Mouse (Mus musculus): ENCODE results near the gene F3. TPM values are rescaled to one million over a fixed set of nuclear protein-coding genes. Genes with fewer than 3 reads are reported as not detected.

Gene F3
- total and polyA plus RNA-seq, 3 experiments, result not detected

- peak; percentile 8 to 46 (median 21); a peak in 4 of 6 replicates for TF ChIP-seq CTCF (IDR thresholded peaks at IDR 0.05 in 2 of 3, conservative IDR thresholded peaks at IDR 0.05 in 1 of 3; ENCODE audit: control insufficient read depth in 1 of 3, insufficient read depth in 1 of 3, low read depth in 2 of 3, low read length in 3 of 3, poor library complexity in 1 of 3, severe bottlenecking in 1 of 3)
- TF ChIP-seq MAFK (IDR thresholded peaks at IDR 0.05; ENCODE audit: borderline replicate concordance, low read depth, low read length), result no peak
- TF ChIP-seq USF1 (IDR thresholded peaks at IDR 0.05; ENCODE audit: low read depth, low read length), result no peak
- TF ChIP-seq TCF12 (IDR thresholded peaks at IDR 0.05; ENCODE audit: low read depth, low read length), result no peak
- TF ChIP-seq POLR2AphosphoS2 (IDR thresholded peaks at IDR 0.05; ENCODE audit: low read length), result no peak
- peak; percentile 38 for TF ChIP-seq SMC3 (IDR thresholded peaks at IDR 0.05; ENCODE audit: low read depth, low read length)
- TF ChIP-seq ZNF384 (IDR thresholded peaks at IDR 0.05; ENCODE audit: low read depth, low read length), result peak; percentile 91
- TF ChIP-seq NRF1 (IDR thresholded peaks at IDR 0.05; ENCODE audit: insufficient read depth, low read depth, low read length, poor library complexity, severe bottlenecking), result no peak
- TF ChIP-seq RAD21 (IDR thresholded peaks at IDR 0.05; ENCODE audit: low read depth, low read length), result peak; percentile 30
- no peak for TF ChIP-seq NELFE (IDR thresholded peaks at IDR 0.05; ENCODE audit: low read depth, low read length)
- Histone ChIP-seq H3K4me3 (ENCODE audit: control insufficient read depth in 1 of 2, insufficient read depth in 1 of 2, low read depth in 2 of 2, low read length in 2 of 2) (no peak overlapping the region), H3K27ac (ENCODE audit: control insufficient read depth, low read depth, low read length) (no peak overlapping the region), H3K79me2 (ENCODE audit: control insufficient read depth, insufficient read depth, low read length, poor library complexity) (no peaks in the 10 kb centered on the region), H3K27me3 (ENCODE audit: control insufficient read depth in 1 of 2, insufficient read depth in 2 of 2, low read length in 2 of 2) (no peaks in the 10 kb centered on the region), H3K9ac (ENCODE audit: control insufficient read depth, low read depth, low read length, poor library complexity, severe bottlenecking) (no peak overlapping the region), H3K36me3 (ENCODE audit: control insufficient read depth in 1 of 2, insufficient read depth in 2 of 2, low read length in 2 of 2) (peaks cover 1 to 10% of the 10 kb centered on the region in 2 experiments; a peak in 3 of 4 replicates), H3K4me1 (ENCODE audit: control insufficient read depth in 1 of 2, insufficient read depth in 2 of 2, low read length in 2 of 2) (peaks cover 9 to 15% of the 10 kb centered on the region in 2 experiments), H3K9me3 (replicated peaks; ENCODE audit: insufficient read depth, low read length) (no peaks in the 10 kb centered on the region)
- peak; percentile 51 for DNase-seq (ENCODE audit: low read depth, low spot score)
Measured at GRCm38 (mm10) chr3:121762056-121762852, 38.9 kb downstream of the F3 start.

DNA sequence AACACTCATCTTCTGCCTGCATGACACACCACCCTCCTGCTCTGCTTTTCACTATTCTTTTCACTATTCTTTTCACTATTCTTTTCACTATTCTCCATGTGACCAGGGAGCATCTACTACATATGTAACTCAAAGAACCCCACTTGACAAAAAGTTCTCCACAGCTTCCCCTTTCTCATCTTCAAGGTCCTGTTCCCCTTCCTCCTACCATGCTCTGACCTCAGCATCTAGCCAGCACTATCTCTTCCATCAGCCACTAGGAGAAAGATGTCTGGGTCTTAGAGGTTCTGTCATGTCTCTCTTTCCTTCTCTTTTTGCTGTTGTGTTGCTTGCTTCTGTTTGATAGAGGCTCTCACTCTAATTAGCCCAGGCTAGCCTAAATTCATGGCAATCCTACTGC lies 42.7 kb downstream of the F3 start:
- TF ChIP-seq USF2 (IDR thresholded peaks at IDR 0.05; ENCODE audit: borderline replicate concordance in 1 of 2, insufficient read depth in 1 of 2, low read depth in 1 of 2, low read length in 2 of 2) (no peak), NELFE (IDR thresholded peaks at IDR 0.05; ENCODE audit: low read depth, low read length) (no peak), USF1 (IDR thresholded peaks at IDR 0.05; ENCODE audit: low read depth, low read length) (0 out of 2 replicates have a peak, but pooled peaks have one; percentile 13)
- Histone ChIP-seq H3K9me3 (replicated peaks; ENCODE audit: insufficient read depth, low read length) (no peaks in the 10 kb centered on the region), H3K27me3 (ENCODE audit: control insufficient read depth in 1 of 2, insufficient read depth in 2 of 2, low read length in 2 of 2) (no peaks in the 10 kb centered on the region), H3K27ac (ENCODE audit: control insufficient read depth, low read depth, low read length) (peak overlapping the region; percentile 45), H3K36me3 (ENCODE audit: control insufficient read depth in 1 of 2, insufficient read depth in 2 of 2, low read length in 2 of 2) (peaks cover 4 to 20% of the 10 kb centered on the region in 2 experiments), H3K4me3 (ENCODE audit: control insufficient read depth in 1 of 2, insufficient read depth in 1 of 2, low read depth in 2 of 2, low read length in 2 of 2) (no peak overlapping the region), H3K79me2 (ENCODE audit: control insufficient read depth, insufficient read depth, low read length, poor library complexity) (no peaks in the 10 kb centered on the region), H3K9ac (ENCODE audit: control insufficient read depth, low read depth, low read length, poor library complexity, severe bottlenecking) (no peak overlapping the region), H3K4me1 (ENCODE audit: control insufficient read depth in 1 of 2, insufficient read depth in 2 of 2, low read length in 2 of 2) (peaks cover 16 to 27% of the 10 kb centered on the region in 2 experiments)
- DNase-seq (ENCODE audit: low read depth, low spot score), result peak; percentile 52

DNA sequence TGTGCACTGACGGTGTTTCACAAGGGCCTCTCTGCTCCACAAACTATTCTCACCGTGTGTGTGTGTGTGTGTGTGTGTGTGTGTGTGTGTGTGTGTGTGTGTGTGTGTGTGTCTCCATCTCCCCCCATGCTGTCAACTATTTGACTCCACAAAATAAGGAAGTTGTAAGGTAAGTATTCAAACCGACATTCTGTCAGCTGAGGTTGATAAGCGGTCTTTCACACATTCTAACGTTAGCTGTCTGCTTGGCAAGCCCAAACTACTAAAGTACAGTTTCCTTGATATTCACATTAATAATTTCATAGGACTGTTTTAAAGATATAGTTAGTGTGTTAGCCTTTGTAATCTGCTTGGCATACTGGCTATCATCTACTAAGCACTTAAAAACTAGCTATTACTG lies 43.5 kb downstream of the F3 start:
- peak; percentile 85 for DNase-seq (ENCODE audit: low read depth, low spot score)
- Histone ChIP-seq H3K27me3 (ENCODE audit: control insufficient read depth in 1 of 2, insufficient read depth in 2 of 2, low read length in 2 of 2) (no peaks in the 10 kb centered on the region), H3K36me3 (ENCODE audit: control insufficient read depth in 1 of 2, insufficient read depth in 2 of 2, low read length in 2 of 2) (peaks cover 4 to 20% of the 10 kb centered on the region in 2 experiments), H3K79me2 (ENCODE audit: control insufficient read depth, insufficient read depth, low read length, poor library complexity) (no peaks in the 10 kb centered on the region), H3K27ac (ENCODE audit: control insufficient read depth, low read depth, low read length) (peak overlapping the region; percentile 81), H3K4me1 (ENCODE audit: control insufficient read depth in 1 of 2, insufficient read depth in 2 of 2, low read length in 2 of 2) (peaks cover 16 to 27% of the 10 kb centered on the region in 2 experiments), H3K9ac (ENCODE audit: control insufficient read depth, low read depth, low read length, poor library complexity, severe bottlenecking) (no peak overlapping the region), H3K9me3 (replicated peaks; ENCODE audit: insufficient read depth, low read length) (no peaks in the 10 kb centered on the region), H3K4me3 (ENCODE audit: control insufficient read depth in 1 of 2, insufficient read depth in 1 of 2, low read depth in 2 of 2, low read length in 2 of 2) (no peak overlapping the region)
- TF ChIP-seq RAD21 (IDR thresholded peaks at IDR 0.05; ENCODE audit: low read depth, low read length) (no peak), ELF1 (IDR thresholded peaks at IDR 0.05; ENCODE audit: low read depth, low read length) (no peak), ZC3H11A (IDR thresholded peaks at IDR 0.05; ENCODE audit: low read depth, low read length) (no peak), HCFC1 (IDR thresholded peaks at IDR 0.05; ENCODE audit: low read depth, low read length) (no peak), POLR2A (IDR thresholded peaks at IDR 0.05; ENCODE audit: control insufficient read depth in 1 of 2, insufficient read depth in 1 of 2, low read depth in 1 of 2, low read length in 2 of 2, poor library complexity in 1 of 2) (no peak), MEF2A (IDR thresholded peaks at IDR 0.05; ENCODE audit: extremely low read depth, insufficient replicate concordance, low read depth, low read length, poor library complexity, severe bottlenecking) (no peak), RCOR1 (IDR thresholded peaks at IDR 0.05; ENCODE audit: low read depth, low read length) (no peak), ZMIZ1 (IDR thresholded peaks at IDR 0.05; ENCODE audit: low read depth, low read length) (no peak), EP300 (IDR thresholded peaks at IDR 0.05; ENCODE audit: low read depth in 1 of 2, low read length in 2 of 2) (peak; percentile 52 to 68; a peak in 3 of 4 replicates), POLR2AphosphoS2 (IDR thresholded peaks at IDR 0.05; ENCODE audit: low read length) (no peak), TBP (IDR thresholded peaks at IDR 0.05; ENCODE audit: low read depth, low read length) (no peak), NRF1 (IDR thresholded peaks at IDR 0.05; ENCODE audit: insufficient read depth, low read depth, low read length, poor library complexity, severe bottlenecking) (no peak), POLR2AphosphoS5 (IDR thresholded peaks at IDR 0.05; ENCODE audit: borderline replicate concordance, low read depth, low read length) (no peak), CHD1 (IDR thresholded peaks at IDR 0.05; ENCODE audit: low read depth, low read length) (no peak), E2F4 (IDR thresholded peaks at IDR 0.05; ENCODE audit: borderline replicate concordance, low read depth, low read length) (no peak)

All from MEL (cell line).